Mouse (Mus musculus) spleen, adult 2 months (tissue): ENCODE measurements around the gene Hoxa2.

Source experiments
- CTCF ChIP-seq: fragments of 200-500 bp; IDR thresholded peaks from 2 replicates; pipeline ENCODE4 v1.5.1; 2011; ENCODE audit warnings: mild to moderate bottlenecking, inconsistent platforms; ENCODE audit not compliant: insufficient read depth, insufficient read length, insufficient replicate concordance; ENCODE audit errors: extremely low read depth
- POLR2A ChIP-seq: fragments of 200-500 bp; IDR thresholded peaks from 2 replicates; pipeline ENCODE4 v1.6.1; 2011; ENCODE audit warnings: low read depth, low read length, inconsistent platforms

DNA sequence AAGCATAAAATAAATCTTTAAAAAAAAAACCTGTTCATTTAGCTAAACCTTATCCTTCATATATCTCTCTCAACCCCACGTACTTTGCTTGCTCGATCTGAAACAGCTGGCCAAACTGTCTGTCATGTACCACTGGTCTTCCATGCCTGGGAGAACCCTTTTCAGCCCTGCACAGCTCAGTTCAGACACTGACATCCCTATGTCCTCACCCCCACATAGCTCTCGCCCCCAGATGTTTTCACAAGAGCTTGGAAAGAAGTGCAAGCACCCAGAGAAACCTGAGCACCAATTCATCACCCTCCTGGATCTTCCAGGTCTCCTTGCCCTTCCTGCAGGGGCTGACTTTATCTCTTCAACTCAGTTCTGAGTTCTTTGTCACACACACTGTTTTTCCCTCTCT, 43.5 kb downstream of the Hoxa2 start:
- TF ChIP-seq POLR2A (no peak), CTCF (no peak)
